Mouse (Mus musculus) liver, embryonic 13.5 days (tissue): Measurements from ENCODE around the gene Dmwd. TPM values are rescaled to one million over a fixed set of nuclear protein-coding genes. Genes with fewer than 3 reads are reported as not detected.

Experiments used
- ATAC-seq: fragments of 200-750 bp; cut with Nextera tagmentation; 2 replicates; pipeline ENCODE4 v1.8.0; 2017; ENCODE audit warnings: low read depth, mild to moderate bottlenecking, moderate number of reproducible peaks, moderate library complexity
- DNase-seq: peaks from one replicate; pipeline ENCODE4 v3.0.0; 2022
- H3K27ac ChIP-seq: fragments of 300-500 bp; sonication (generic); 2 replicates; pipeline ENCODE4 v1.5.1; 2015; ENCODE audit warnings: moderate library complexity, mild to moderate bottlenecking, inconsistent platforms
- H3K27me3 ChIP-seq: fragments of 300-500 bp; sonication (generic); 2 replicates; pipeline ENCODE4 v1.6.1; 2015; ENCODE audit warnings: mild to moderate bottlenecking, inconsistent platforms
- H3K36me3 ChIP-seq: fragments of 300-500 bp; sonication (generic); 2 replicates; pipeline ENCODE4 v1.6.1; 2015; ENCODE audit warnings: mild to moderate bottlenecking, inconsistent platforms
- H3K4me1 ChIP-seq: fragments of 300-500 bp; sonication (generic); replicated peaks from 2 replicates; pipeline ENCODE4 v1.6.1; 2015; ENCODE audit warnings: inconsistent platforms
- H3K4me2 ChIP-seq: fragments of 300-500 bp; sonication (generic); 2 replicates; pipeline ENCODE4 v1.6.1; 2015; ENCODE audit warnings: inconsistent platforms, mild to moderate bottlenecking, moderate library complexity
- H3K4me3 ChIP-seq: fragments of 300-500 bp; sonication (generic); replicated peaks from 2 replicates; pipeline ENCODE4 v1.5.1; 2015; ENCODE audit warnings: mild to moderate bottlenecking, inconsistent platforms
- H3K9ac ChIP-seq: fragments of 300-500 bp; sonication (generic); 2 replicates; pipeline ENCODE4 v1.6.1; 2015; ENCODE audit warnings: mild to moderate bottlenecking, inconsistent platforms
- H3K9me3 ChIP-seq: fragments of 300-500 bp; sonication (generic); replicated peaks from 2 replicates; pipeline ENCODE4 v1.6.1; 2016; ENCODE audit warnings: inconsistent platforms
- WGBS: fragments of 180-500 bp; shearing (Covaris S2); methylation state at CpG from one replicate; pipeline ENCODE4 v1.1.7; 2015; ENCODE audit not compliant: insufficient replicate concordance; 5-methylcytosine and 5-hydroxymethylcytosine counted together
- polyA plus RNA-seq: library from polyadenylated mRNA; unstranded; fragments of >200 nt; fragmentation: Nextera tagmentation; extraction: Ambion mirVana; gene quantifications from 2 replicates; pipeline ENCODE4 v1.2.1, GENCODE M21; 2015

Gene Dmwd
- polyA plus RNA-seq, 1 experiment from 2014 or later, result 4.2 TPM

DNA sequence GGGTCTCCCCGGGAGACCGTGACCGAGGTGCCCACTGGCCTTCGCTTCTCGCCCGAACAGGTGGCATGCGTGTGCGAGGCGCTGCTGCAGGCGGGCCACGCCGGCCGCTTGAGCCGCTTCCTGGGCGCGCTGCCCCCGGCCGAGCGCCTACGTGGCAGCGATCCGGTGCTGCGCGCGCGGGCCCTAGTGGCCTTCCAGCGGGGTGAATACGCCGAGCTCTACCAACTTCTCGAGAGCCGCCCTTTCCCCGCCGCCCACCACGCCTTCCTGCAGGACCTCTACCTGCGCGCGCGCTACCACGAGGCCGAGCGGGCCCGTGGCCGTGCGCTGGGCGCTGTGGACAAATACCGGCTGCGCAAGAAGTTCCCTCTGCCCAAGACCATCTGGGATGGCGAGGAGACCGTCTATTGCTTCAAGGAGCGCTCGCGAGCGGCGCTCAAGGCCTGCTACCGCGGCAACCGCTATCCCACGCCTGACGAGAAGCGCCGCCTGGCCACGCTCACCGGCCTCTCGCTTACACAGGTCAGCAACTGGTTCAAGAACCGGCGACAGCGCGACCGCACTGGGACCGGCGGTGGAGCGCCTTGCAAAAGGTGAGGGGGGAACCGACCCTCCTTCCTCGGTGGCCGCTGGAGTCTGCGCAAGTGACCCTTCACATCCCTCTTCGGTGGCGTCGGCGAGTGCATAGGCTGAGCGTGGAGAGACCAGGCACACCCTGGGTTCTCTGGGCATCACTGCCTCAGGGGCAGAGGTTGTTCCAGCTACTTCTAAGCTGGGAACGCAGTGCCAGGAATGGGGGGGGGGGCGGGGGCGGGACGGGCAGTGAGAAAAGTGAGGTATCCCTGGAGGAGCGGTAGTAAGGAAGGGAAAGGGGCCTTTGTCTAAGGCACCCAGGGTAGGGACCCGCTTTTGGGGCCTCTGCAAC lies 19.1 kb downstream of the Dmwd start:
- Histone ChIP-seq H3K9me3 (no peaks in the 10 kb centered on the region), H3K27ac (peak overlapping the region; percentile 82), H3K4me3 (peak overlapping the region; percentile 68), H3K9ac (peak overlapping the region; percentile 75), H3K27me3 (peaks cover 90% of the 10 kb centered on the region), H3K4me2 (peak overlapping the region; percentile 97), H3K4me1 (peaks cover 59% of the 10 kb centered on the region), H3K36me3 (no peaks in the 10 kb centered on the region)
- DNase-seq (no peak), ATAC-seq (no peak)
- WGBS, result 1% methylated on average over 84 of the region's 87 CpGs

DNA sequence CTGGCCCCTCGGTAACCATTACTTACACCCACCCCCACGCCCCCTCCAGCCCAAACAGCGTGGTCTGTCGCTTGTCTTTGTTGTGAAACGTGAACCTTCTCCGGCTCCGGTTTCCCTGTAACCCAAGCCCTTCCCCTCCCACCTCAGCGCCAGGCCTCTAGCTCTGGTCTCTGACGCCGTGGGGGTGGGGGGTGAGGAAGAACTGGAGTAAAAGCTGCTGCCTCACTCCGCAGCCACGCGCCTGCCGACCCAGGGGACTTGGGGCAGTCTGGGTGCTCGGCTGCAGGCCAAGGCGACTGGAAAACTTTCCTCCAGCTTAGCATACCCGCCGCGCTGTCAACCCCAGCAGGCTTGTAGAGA lies 19.7 kb downstream of the Dmwd start:
- peak overlapping the region; percentile 75 for H3K9ac ChIP-seq
- no peaks in the 10 kb centered on the region for H3K36me3 ChIP-seq
- H3K4me2 ChIP-seq, result peak overlapping the region; percentile 97
- 0 out of 2 replicates have a peak overlapping the region, but pooled peaks have one; percentile 82 for H3K27ac ChIP-seq
- H3K9me3 ChIP-seq, result no peaks in the 10 kb centered on the region
- peaks cover 59% of the 10 kb centered on the region for H3K4me1 ChIP-seq
- no peak for ATAC-seq
- no peak for DNase-seq
- peaks cover 90% of the 10 kb centered on the region for H3K27me3 ChIP-seq
- peak overlapping the region; percentile 68 for H3K4me3 ChIP-seq
- 2% methylated on average over 19 of the region's 19 CpGs for WGBS

GRCm38 (mm10) chr7:19096421-19096976 lies 20.5 kb downstream of the Dmwd start:
- Histone ChIP-seq H3K9me3 (no peaks in the 10 kb centered on the region), H3K9ac (peak overlapping the region; percentile 31; the same call in 1 of the 2 replicates), H3K4me2 (peak overlapping the region; percentile 97), H3K4me1 (peaks cover 59% of the 10 kb centered on the region), H3K27me3 (peaks cover 86% of the 10 kb centered on the region), H3K27ac (no peak overlapping the region), H3K36me3 (no peaks in the 10 kb centered on the region), H3K4me3 (peak overlapping the region; percentile 68; the same call in 1 of the 2 replicates)
- WGBS, result 53% methylated on average over 5 of the region's 5 CpGs
- no peak for ATAC-seq
- DNase-seq, result no peak

- H3K27ac ChIP-seq, result no peak overlapping the region
- WGBS, result 28% methylated on average over 2 of the region's 2 CpGs
- no peak overlapping the region for H3K4me3 ChIP-seq
- DNase-seq (no peak), ATAC-seq (no peak)
- peaks cover 86% of the 10 kb centered on the region for H3K27me3 ChIP-seq
- peak overlapping the region; percentile 9; the same call in 1 of the 2 replicates for H3K4me2 ChIP-seq
- peaks cover 53% of the 10 kb centered on the region for H3K4me1 ChIP-seq
- no peaks in the 10 kb centered on the region for H3K36me3 ChIP-seq
- H3K9ac ChIP-seq, result no peak overlapping the region
- H3K9me3 ChIP-seq, result no peaks in the 10 kb centered on the region
Observed at GRCm38 (mm10) chr7:19097217-19097616, 21.2 kb downstream of the Dmwd start.

DNA sequence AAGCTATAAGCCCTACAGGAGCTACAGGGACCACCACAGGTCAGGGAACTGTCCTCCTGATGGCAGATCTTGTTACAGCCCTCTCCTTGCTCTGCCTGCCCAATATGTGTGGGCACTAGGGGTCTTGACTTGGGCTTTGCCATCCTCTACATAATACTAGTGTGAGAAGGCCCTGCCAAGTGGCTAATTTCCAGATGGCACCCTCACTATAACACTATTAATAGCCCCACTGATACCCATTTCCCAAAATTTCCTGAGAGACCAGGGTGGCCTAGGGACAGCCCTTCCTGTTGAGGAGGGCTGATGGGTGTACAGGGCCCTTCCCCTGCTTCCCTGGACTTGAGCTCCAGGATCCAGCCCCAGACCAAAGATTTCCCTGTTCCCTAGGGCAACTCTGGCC lies 21.8 kb downstream of the Dmwd start:
- Histone ChIP-seq H3K9me3 (no peaks in the 10 kb centered on the region), H3K27ac (no peak overlapping the region), H3K9ac (no peak overlapping the region), H3K4me1 (peaks cover 47% of the 10 kb centered on the region), H3K36me3 (no peaks in the 10 kb centered on the region), H3K4me3 (no peak overlapping the region), H3K27me3 (peaks cover 86% of the 10 kb centered on the region), H3K4me2 (no peak overlapping the region)
- DNase-seq (no peak), ATAC-seq (no peak)

DNA sequence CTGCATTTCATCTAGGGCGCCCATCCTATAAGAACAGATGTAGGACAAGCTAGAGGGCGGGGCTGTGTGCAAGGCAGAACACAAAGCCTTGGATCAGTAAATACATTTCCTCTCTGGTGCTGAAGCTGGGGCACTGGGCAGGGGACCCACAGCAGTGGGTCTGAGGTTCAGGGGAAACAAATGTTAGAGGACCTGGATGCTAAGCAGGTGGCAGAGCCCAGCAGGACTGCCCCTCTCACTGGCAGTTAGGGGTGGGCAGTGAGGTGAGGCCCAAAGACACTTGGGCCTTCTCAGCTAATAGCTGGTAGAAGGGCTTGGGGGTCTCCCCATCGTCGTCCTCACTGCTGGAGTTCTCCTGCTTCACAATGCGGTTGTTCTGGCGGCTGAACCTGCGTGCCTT lies 22.8 kb downstream of the Dmwd start:
- ATAC-seq (no peak), DNase-seq (no peak)
- no peak overlapping the region for H3K4me2 ChIP-seq
- 53% methylated on average over 7 of the region's 7 CpGs for WGBS
- H3K4me3 ChIP-seq, result no peak overlapping the region
- no peaks in the 10 kb centered on the region for H3K9me3 ChIP-seq
- no peak overlapping the region for H3K9ac ChIP-seq
- no peaks in the 10 kb centered on the region for H3K36me3 ChIP-seq
- peaks cover 88% of the 10 kb centered on the region for H3K27me3 ChIP-seq
- peaks cover 37% of the 10 kb centered on the region for H3K4me1 ChIP-seq
- H3K27ac ChIP-seq, result no peak overlapping the region

DNA sequence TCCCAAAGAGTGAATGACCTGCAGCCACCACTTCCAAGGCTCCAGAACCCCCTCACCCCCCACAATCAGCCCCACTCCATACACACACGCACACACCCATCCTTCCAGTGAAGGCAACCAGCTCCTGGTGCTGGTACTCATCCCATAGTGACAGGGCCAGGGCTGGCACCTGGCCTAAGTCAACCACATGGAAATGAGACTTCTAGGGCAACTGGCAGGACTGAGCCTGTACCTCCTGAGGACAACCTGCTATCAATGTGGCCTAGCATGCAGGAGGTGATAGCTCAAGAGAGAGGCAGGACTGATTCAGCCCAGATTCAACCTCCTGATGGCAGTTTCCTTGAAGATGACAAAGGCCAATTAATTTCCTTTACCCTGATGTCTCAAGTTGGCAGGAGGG lies 24.3 kb downstream of the Dmwd start:
- Histone ChIP-seq H3K4me3 (no peak overlapping the region), H3K4me2 (no peak overlapping the region), H3K36me3 (no peaks in the 10 kb centered on the region), H3K27ac (no peak overlapping the region), H3K27me3 (peaks cover 80% of the 10 kb centered on the region), H3K4me1 (peaks cover 23% of the 10 kb centered on the region), H3K9ac (no peak overlapping the region), H3K9me3 (no peaks in the 10 kb centered on the region)
- 48% methylated on average over 1 of the region's 1 CpGs for WGBS
- DNase-seq, result no peak
- no peak for ATAC-seq

GRCm38 (mm10) chr7:19103741-19104140 lies 27.7 kb downstream of the Dmwd start:
- Histone ChIP-seq H3K9ac (no peak overlapping the region), H3K27ac (no peak overlapping the region), H3K36me3 (no peaks in the 10 kb centered on the region), H3K27me3 (peaks cover 63% of the 10 kb centered on the region), H3K9me3 (no peaks in the 10 kb centered on the region), H3K4me1 (no peaks in the 10 kb centered on the region), H3K4me2 (no peak overlapping the region), H3K4me3 (no peak overlapping the region)
- no peak for DNase-seq
- no peak for ATAC-seq

- no peak overlapping the region for H3K4me2 ChIP-seq
- no peak overlapping the region for H3K9ac ChIP-seq
- H3K27ac ChIP-seq, result no peak overlapping the region
- H3K36me3 ChIP-seq, result no peaks in the 10 kb centered on the region
- DNase-seq, result no peak
- no peak overlapping the region for H3K4me3 ChIP-seq
- no peaks in the 10 kb centered on the region for H3K4me1 ChIP-seq
- peaks cover 58% of the 10 kb centered on the region for H3K27me3 ChIP-seq
- no peaks in the 10 kb centered on the region for H3K9me3 ChIP-seq
- ATAC-seq, result no peak
- 51% methylated on average over 2 of the region's 2 CpGs for WGBS
Observed at GRCm38 (mm10) chr7:19104486-19104885, 28.5 kb downstream of the Dmwd start.

DNA sequence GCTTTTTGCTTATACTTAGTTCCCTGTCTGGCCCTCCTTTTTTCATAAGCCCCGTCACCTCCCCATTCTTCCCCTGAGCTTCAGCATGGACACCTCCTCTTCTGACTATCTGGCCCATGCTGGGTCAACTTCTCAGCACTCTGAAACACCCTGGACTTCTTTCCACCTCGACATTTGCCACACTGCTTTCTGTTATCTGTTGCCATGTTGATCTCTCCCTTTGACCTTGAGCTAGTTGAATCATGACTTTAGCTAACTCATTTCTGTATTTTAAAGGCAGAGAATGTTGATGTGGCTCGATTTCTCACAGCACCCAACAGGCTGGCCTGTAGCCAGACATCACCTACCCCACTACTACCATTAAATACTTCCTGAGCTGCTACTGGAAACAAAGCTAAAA lies 31.4 kb downstream of the Dmwd start:
- Histone ChIP-seq H3K4me3 (no peak overlapping the region), H3K9ac (no peak overlapping the region), H3K36me3 (no peaks in the 10 kb centered on the region), H3K9me3 (no peaks in the 10 kb centered on the region), H3K27ac (no peak overlapping the region), H3K27me3 (peaks cover 49% of the 10 kb centered on the region), H3K4me1 (no peaks in the 10 kb centered on the region), H3K4me2 (no peak overlapping the region)
- no peak for DNase-seq
- no peak for ATAC-seq
- 31% methylated on average over 3 of the region's 3 CpGs for WGBS

DNA sequence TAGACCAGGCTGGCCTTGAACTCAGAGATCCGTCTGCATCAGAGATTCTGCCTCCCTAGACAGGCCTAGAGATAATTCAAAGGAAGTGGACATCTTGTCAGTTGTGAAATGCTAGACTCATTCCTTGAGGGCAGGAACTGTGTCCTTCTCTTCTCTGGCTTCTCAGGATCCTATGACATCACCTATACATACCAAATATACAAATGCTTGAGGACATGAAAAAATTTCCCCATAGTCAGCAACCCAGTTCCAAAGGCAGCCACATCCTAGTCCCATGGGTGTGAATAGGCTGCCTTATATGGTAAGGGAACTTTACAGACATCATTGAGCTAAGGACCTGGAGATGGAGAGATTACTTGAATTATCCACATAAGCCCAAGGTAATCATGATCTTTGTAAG lies 33.5 kb downstream of the Dmwd start:
- Histone ChIP-seq H3K36me3 (no peaks in the 10 kb centered on the region), H3K9me3 (no peaks in the 10 kb centered on the region), H3K27me3 (peaks cover 38% of the 10 kb centered on the region), H3K27ac (no peak overlapping the region), H3K4me3 (no peak overlapping the region), H3K4me2 (no peak overlapping the region), H3K4me1 (no peaks in the 10 kb centered on the region), H3K9ac (no peak overlapping the region)
- DNase-seq, result no peak
- no peak for ATAC-seq
- 54% methylated on average over 1 of the region's 1 CpGs for WGBS
